Mouse (Mus musculus) regulatory T cell (primary cell): Measurements from ENCODE around the gene Rnase1.

Experiments
- in situ Hi-C: fragments of 300-600 bp; cut with MboI, MseI; formaldehyde crosslinking; loops from one replicate; pipeline ENCODE4 v1.15.1; 2025; ENCODE audit warnings: high pct_unique_total_duplicates

Rnase1 gene

GRCm38 (mm10) chr14:51142119-51142518 is 4.5 kb downstream of the Rnase1 start:
- in situ Hi-C loops: no loop called here

- in situ Hi-C loops: no loop called here
Measured at GRCm38 (mm10) chr14:51140342-51140741, 6.2 kb downstream of the Rnase1 start.

GRCm38 (mm10) chr14:51132372-51132771 is 14.2 kb downstream of the Rnase1 start:
- in situ Hi-C loops: no loop called here

GRCm38 (mm10) chr14:51131086-51131815 is 15.3 kb downstream of the Rnase1 start:
- in situ Hi-C loops: no loop called here

- in situ Hi-C loops: no loop called here
Measured at GRCm38 (mm10) chr14:51130315-51130940, 16.2 kb downstream of the Rnase1 start.

GRCm38 (mm10) chr14:51129624-51129975 is 17.0 kb downstream of the Rnase1 start:
- in situ Hi-C loops: no loop called here

GRCm38 (mm10) chr14:51128775-51129623 is 17.6 kb downstream of the Rnase1 start:
- in situ Hi-C loops: no loop called here

GRCm38 (mm10) chr14:51127648-51128258 is 18.8 kb downstream of the Rnase1 start:
- in situ Hi-C loops: no loop called here

- in situ Hi-C loops: no loop called here
Measured at GRCm38 (mm10) chr14:51125684-51126083, 20.9 kb downstream of the Rnase1 start.

- in situ Hi-C loops: no loop called here
Measured at GRCm38 (mm10) chr14:51113916-51114560, 32.5 kb downstream of the Rnase1 start, which contains the start of gene Eddm3b. TSS of gene Eddm3b (plus strand) at chr14:51114426.

GRCm38 (mm10) chr14:51113476-51113875 is 33.1 kb downstream of the Rnase1 start:
- in situ Hi-C loops: no loop called here

GRCm38 (mm10) chr14:51111966-51112365 is 34.6 kb downstream of the Rnase1 start:
- in situ Hi-C loops: no loop called here

- in situ Hi-C loops: no loop called here
Measured at GRCm38 (mm10) chr14:51106449-51106967, 40.1 kb downstream of the Rnase1 start.

- in situ Hi-C loops: loop anchor here (5.0 kb wide), 2 partner anchors 138 to 163 kb away; no protein-coding TSS in a partner anchor
Measured at GRCm38 (mm10) chr14:51104366-51104765, 42.2 kb downstream of the Rnase1 start.

- in situ Hi-C loops: loop anchor here (5.0 kb wide), 2 partner anchors 139 to 164 kb away; no protein-coding TSS in a partner anchor
Measured at GRCm38 (mm10) chr14:51103217-51103616, 43.4 kb downstream of the Rnase1 start.

GRCm38 (mm10) chr14:51101284-51101683 is 45.3 kb downstream of the Rnase1 start:
- in situ Hi-C loops: loop anchor here (5.0 kb wide), 2 partner anchors 141 to 166 kb away; no protein-coding TSS in a partner anchor

GRCm38 (mm10) chr14:51098921-51099320 is 47.7 kb downstream of the Rnase1 start:
- in situ Hi-C loops: loop anchor here (5.0 kb wide), 1 partner anchor 72 kb away; no protein-coding TSS in a partner anchor

- in situ Hi-C loops: loop anchor here (5.0 kb wide), 1 partner anchor 71 kb away; no protein-coding TSS in a partner anchor
Measured at GRCm38 (mm10) chr14:51098300-51098699, 48.3 kb downstream of the Rnase1 start.

- in situ Hi-C loops: loop anchor here (5.0 kb wide), 1 partner anchor 69 kb away; no protein-coding TSS in a partner anchor
Measured at GRCm38 (mm10) chr14:51095736-51096524, 50.7 kb downstream of the Rnase1 start.
